Mouse (Mus musculus) embryonic facial prominence, embryonic 12.5 days (tissue): ENCODE measurements at regions not wholly inside any gene's neighbourhood (a gene's known extent, or its start where the extent isn't known, plus 50 kb on each side); places are given as distances from the start of the nearest gene placed in this dataset.

Source experiments
- ATAC-seq: fragments of 200-750 bp; cut with Nextera tagmentation; 2 replicates; pipeline ENCODE4 v1.8.0; 2017; ENCODE audit not compliant: insufficient number of reproducible peaks, insufficient read depth, low FRiP score, low TSS enrichment
- H3K27ac ChIP-seq: fragments of 300-500 bp; sonication (generic); 2 replicates; pipeline ENCODE4 v1.5.1; 2016; ENCODE audit warnings: mild to moderate bottlenecking
- H3K27me3 ChIP-seq: fragments of 300-500 bp; sonication (generic); 2 replicates; pipeline ENCODE4 v1.6.1; 2016; ENCODE audit warnings: mild to moderate bottlenecking, moderate library complexity
- H3K36me3 ChIP-seq: fragments of 300-500 bp; sonication (generic); 2 replicates; pipeline ENCODE4 v1.6.1; 2016; ENCODE audit warnings: mild to moderate bottlenecking
- H3K4me1 ChIP-seq: fragments of 300-500 bp; sonication (generic); 2 replicates; pipeline ENCODE4 v1.6.1; 2016
- H3K4me2 ChIP-seq: fragments of 300-500 bp; sonication (generic); replicated peaks from 2 replicates; pipeline ENCODE4 v1.6.1; 2016; ENCODE audit warnings: mild to moderate bottlenecking, moderate library complexity
- H3K4me3 ChIP-seq: fragments of 300-500 bp; sonication (generic); 2 replicates; pipeline ENCODE4 v1.5.1; 2016; ENCODE audit warnings: mild to moderate bottlenecking
- H3K9ac ChIP-seq: fragments of 300-500 bp; sonication (generic); 2 replicates; pipeline ENCODE4 v1.6.1; 2016; ENCODE audit warnings: mild to moderate bottlenecking, moderate library complexity
- H3K9me3 ChIP-seq: fragments of 300-500 bp; sonication (generic); 2 replicates; pipeline ENCODE4 v1.6.1; 2016; ENCODE audit warnings: mild to moderate bottlenecking, moderate library complexity
- WGBS: fragments of 180-500 bp; shearing (Covaris S2); methylation state at CpG from one replicate; pipeline ENCODE4 v1.1.7; 2016; 5-methylcytosine and 5-hydroxymethylcytosine counted together

DNA sequence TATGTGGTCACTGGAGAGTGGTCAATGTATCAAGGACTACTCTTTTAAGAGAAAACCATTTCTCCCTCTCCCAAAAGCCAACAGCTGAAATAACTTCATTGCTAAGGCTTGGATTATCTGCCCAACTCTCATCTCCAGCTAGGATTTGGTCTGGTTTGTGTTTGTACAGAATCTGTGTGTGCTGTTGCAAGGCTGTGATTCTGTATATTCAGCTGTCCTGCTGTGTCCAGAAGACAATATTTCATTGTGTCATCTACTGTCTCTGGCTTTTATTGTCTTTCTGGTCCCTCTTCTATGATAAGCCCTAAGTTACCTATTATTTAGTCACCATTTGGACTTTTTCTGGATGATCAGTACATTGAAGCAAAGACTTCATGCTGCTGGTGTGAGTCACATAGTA, 110.9 kb downstream of the Cenpc1 start:
- H3K27ac ChIP-seq = no peak overlapping the region
- H3K4me1 ChIP-seq = no peaks in the 10 kb centered on the region
- no peak overlapping the region for H3K9ac ChIP-seq
- H3K9me3 ChIP-seq = no peaks in the 10 kb centered on the region
- H3K4me2 ChIP-seq = no peak overlapping the region
- no peak for ATAC-seq
- H3K27me3 ChIP-seq = no peaks in the 10 kb centered on the region
- no peaks in the 10 kb centered on the region for H3K36me3 ChIP-seq
- H3K4me3 ChIP-seq = no peak overlapping the region

GRCm38 (mm10) chr5:85936667-85937314, 128.6 kb downstream of the Cenpc1 start:
- no peaks in the 10 kb centered on the region for H3K36me3 ChIP-seq
- H3K9ac ChIP-seq = no peak overlapping the region
- ATAC-seq = no peak
- WGBS = 40% methylated on average over 8 of the region's 8 CpGs
- no peak overlapping the region for H3K4me3 ChIP-seq
- H3K4me1 ChIP-seq = no peaks in the 10 kb centered on the region
- no peaks in the 10 kb centered on the region for H3K9me3 ChIP-seq
- H3K27ac ChIP-seq = no peak overlapping the region
- H3K4me2 ChIP-seq = no peak overlapping the region
- no peaks in the 10 kb centered on the region for H3K27me3 ChIP-seq

- H3K36me3 ChIP-seq = no peaks in the 10 kb centered on the region
- H3K27me3 ChIP-seq = no peaks in the 10 kb centered on the region
- H3K27ac ChIP-seq = no peak overlapping the region
- no peak for ATAC-seq
- H3K4me3 ChIP-seq = no peak overlapping the region
- 83% methylated on average over 2 of the region's 2 CpGs for WGBS
- no peak overlapping the region for H3K9ac ChIP-seq
- H3K9me3 ChIP-seq = no peaks in the 10 kb centered on the region
- no peak overlapping the region for H3K4me2 ChIP-seq
- H3K4me1 ChIP-seq = no peaks in the 10 kb centered on the region
These were observed 147.1 kb downstream of the Cenpc1 start for GRCm38 (mm10) chr5:85918288-85918687.

DNA sequence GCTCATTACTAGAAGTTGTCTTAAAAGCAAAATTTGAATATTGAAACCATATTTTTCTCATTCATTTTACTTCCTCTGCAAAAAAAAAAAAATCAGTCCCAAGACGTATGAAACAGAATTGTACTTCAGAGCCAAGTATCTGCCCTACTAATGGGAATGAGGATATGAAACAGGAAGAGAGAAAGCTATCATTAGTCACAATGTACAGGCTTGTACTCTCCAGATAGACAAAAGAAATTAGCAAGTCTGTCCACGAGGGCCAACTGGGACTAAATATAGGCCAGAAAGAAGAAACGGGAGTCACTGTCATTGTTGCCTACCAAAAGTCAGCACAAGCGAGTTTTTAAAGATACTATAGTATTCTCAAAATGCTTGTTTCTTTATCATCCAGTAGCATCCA, 150.4 kb downstream of the Cenpc1 start:
- H3K27me3 ChIP-seq = no peaks in the 10 kb centered on the region
- no peaks in the 10 kb centered on the region for H3K36me3 ChIP-seq
- H3K9ac ChIP-seq = no peak overlapping the region
- H3K4me3 ChIP-seq = no peak overlapping the region
- WGBS = 72% methylated on average over 4 of the region's 4 CpGs
- ATAC-seq = no peak
- no peak overlapping the region for H3K4me2 ChIP-seq
- H3K9me3 ChIP-seq = no peaks in the 10 kb centered on the region
- H3K4me1 ChIP-seq = no peaks in the 10 kb centered on the region
- no peak overlapping the region for H3K27ac ChIP-seq

DNA sequence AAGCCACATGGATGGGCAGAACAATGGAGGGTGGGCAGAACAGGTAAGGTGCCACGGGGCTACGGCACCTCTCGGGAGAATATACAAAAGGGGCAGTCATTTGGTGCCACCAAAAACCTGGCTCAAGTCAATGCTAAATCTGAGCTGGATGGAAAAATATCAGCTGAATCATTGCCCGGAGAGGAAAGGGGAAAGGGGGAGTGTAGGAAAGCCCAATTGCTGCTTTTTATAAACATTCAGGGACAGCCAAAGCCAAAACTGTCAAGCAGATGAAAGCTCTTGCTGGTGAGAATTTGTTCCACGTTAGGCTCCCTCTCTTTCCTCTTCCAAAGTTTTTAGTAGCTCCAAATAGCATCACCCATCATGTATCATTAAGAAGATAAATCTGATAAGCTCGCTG, 168.9 kb downstream of the Cenpc1 start:
- Histone ChIP-seq H3K27me3 (no peaks in the 10 kb centered on the region), H3K4me1 (no peaks in the 10 kb centered on the region), H3K27ac (no peak overlapping the region), H3K9ac (no peak overlapping the region), H3K4me3 (no peak overlapping the region), H3K4me2 (no peak overlapping the region), H3K36me3 (no peaks in the 10 kb centered on the region), H3K9me3 (no peaks in the 10 kb centered on the region)
- 77% methylated on average over 6 of the region's 6 CpGs for WGBS
- no peak for ATAC-seq

DNA sequence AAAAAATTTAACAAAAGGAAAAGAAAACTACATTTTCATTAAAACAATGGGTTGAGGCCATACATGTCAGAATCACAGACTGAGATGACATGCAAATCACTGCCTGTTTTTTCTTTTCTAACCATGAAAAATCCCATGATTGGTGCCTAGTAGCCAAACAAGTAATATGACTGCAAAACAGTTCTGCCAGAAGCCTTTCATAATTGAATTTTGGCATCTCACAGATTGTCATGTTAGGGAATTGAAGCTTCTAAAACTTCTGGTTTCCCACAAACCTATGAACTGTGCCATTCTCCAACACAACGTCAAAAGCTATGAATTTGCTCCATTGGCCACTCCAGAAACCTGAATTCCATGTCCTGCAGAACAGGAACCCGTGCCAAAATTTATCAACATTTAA, 169.6 kb downstream of the Cenpc1 start:
- no peak overlapping the region for H3K27ac ChIP-seq
- no peak overlapping the region for H3K4me3 ChIP-seq
- H3K36me3 ChIP-seq = no peaks in the 10 kb centered on the region
- H3K27me3 ChIP-seq = no peaks in the 10 kb centered on the region
- H3K9ac ChIP-seq = no peak overlapping the region
- no peaks in the 10 kb centered on the region for H3K4me1 ChIP-seq
- no peaks in the 10 kb centered on the region for H3K9me3 ChIP-seq
- 79% methylated on average over 2 of the region's 2 CpGs for WGBS
- H3K4me2 ChIP-seq = no peak overlapping the region
- ATAC-seq = no peak

DNA sequence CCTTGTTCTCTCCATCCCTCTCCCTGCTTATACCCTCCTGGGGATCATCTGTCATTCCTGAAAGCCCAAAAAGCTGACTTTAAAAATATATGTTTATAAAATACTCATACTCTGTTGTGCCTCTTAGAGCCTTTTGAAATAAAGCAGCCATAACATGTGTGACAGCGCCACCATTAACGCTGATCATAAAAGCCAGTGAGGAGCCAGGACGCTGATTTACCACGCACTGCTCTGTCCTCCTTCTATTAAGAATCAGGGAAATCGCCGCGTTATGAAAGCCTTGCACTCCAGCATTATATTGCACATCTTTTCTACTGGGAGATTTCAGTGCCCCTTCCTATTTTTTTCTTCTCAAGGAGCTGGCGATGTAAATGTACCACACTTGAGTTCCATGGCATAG, 195.1 kb downstream of the Cenpc1 start:
- H3K27ac ChIP-seq = no peak overlapping the region
- no peaks in the 10 kb centered on the region for H3K9me3 ChIP-seq
- H3K27me3 ChIP-seq = no peaks in the 10 kb centered on the region
- no peaks in the 10 kb centered on the region for H3K4me1 ChIP-seq
- H3K36me3 ChIP-seq = no peaks in the 10 kb centered on the region
- 86% methylated on average over 8 of the region's 8 CpGs for WGBS
- no peak for ATAC-seq
- no peak overlapping the region for H3K4me3 ChIP-seq
- no peak overlapping the region for H3K9ac ChIP-seq
- no peak overlapping the region for H3K4me2 ChIP-seq

GRCm38 (mm10) chr5:85832556-85832955, 232.8 kb downstream of the Cenpc1 start:
- ATAC-seq = no peak
- WGBS = 86% methylated on average over 2 of the region's 2 CpGs
- H3K36me3 ChIP-seq = no peaks in the 10 kb centered on the region
- H3K4me1 ChIP-seq = no peaks in the 10 kb centered on the region
- H3K27ac ChIP-seq = no peak overlapping the region
- H3K9me3 ChIP-seq = no peaks in the 10 kb centered on the region
- H3K27me3 ChIP-seq = no peaks in the 10 kb centered on the region
- H3K4me3 ChIP-seq = no peak overlapping the region
- H3K4me2 ChIP-seq = no peak overlapping the region
- H3K9ac ChIP-seq = no peak overlapping the region

GRCm38 (mm10) chr5:85795531-85796197, 269.7 kb downstream of the Cenpc1 start:
- Histone ChIP-seq H3K36me3 (no peaks in the 10 kb centered on the region), H3K4me1 (no peaks in the 10 kb centered on the region), H3K27ac (no peak overlapping the region), H3K9ac (no peak overlapping the region), H3K27me3 (no peaks in the 10 kb centered on the region), H3K9me3 (no peaks in the 10 kb centered on the region), H3K4me3 (no peak overlapping the region), H3K4me2 (no peak overlapping the region)
- WGBS = 40% methylated on average over 14 of the region's 14 CpGs
- ATAC-seq = no peak

- no peaks in the 10 kb centered on the region for H3K4me1 ChIP-seq
- H3K27ac ChIP-seq = no peak overlapping the region
- H3K4me3 ChIP-seq = no peak overlapping the region
- ATAC-seq = no peak
- no peaks in the 10 kb centered on the region for H3K27me3 ChIP-seq
- H3K4me2 ChIP-seq = no peak overlapping the region
- H3K9ac ChIP-seq = no peak overlapping the region
- WGBS = 74% methylated on average over 4 of the region's 4 CpGs
- no peaks in the 10 kb centered on the region for H3K9me3 ChIP-seq
- H3K36me3 ChIP-seq = no peaks in the 10 kb centered on the region
These were observed 272.2 kb downstream of the Cenpc1 start for GRCm38 (mm10) chr5:85793148-85793547.

- no peak for ATAC-seq
- Histone ChIP-seq H3K27ac (no peak overlapping the region), H3K4me2 (no peak overlapping the region), H3K9me3 (no peaks in the 10 kb centered on the region), H3K4me1 (no peaks in the 10 kb centered on the region), H3K9ac (no peak overlapping the region), H3K27me3 (no peaks in the 10 kb centered on the region), H3K4me3 (no peak overlapping the region), H3K36me3 (no peaks in the 10 kb centered on the region)
- 61% methylated on average over 8 of the region's 8 CpGs for WGBS
These were observed 284.5 kb downstream of the Cenpc1 start for GRCm38 (mm10) chr5:85780730-85781454.

- WGBS = 58% methylated on average over 5 of the region's 5 CpGs
- Histone ChIP-seq H3K4me2 (no peak overlapping the region), H3K36me3 (no peaks in the 10 kb centered on the region), H3K4me1 (no peaks in the 10 kb centered on the region), H3K9me3 (no peaks in the 10 kb centered on the region), H3K9ac (no peak overlapping the region), H3K27ac (no peak overlapping the region), H3K27me3 (no peaks in the 10 kb centered on the region), H3K4me3 (no peak overlapping the region)
- no peak for ATAC-seq
These were observed 285.4 kb downstream of the Cenpc1 start for GRCm38 (mm10) chr5:85780017-85780416.
